Comparison of ENCODE assay signal across 7 mouse cellular contexts in the genomic region with DNA sequence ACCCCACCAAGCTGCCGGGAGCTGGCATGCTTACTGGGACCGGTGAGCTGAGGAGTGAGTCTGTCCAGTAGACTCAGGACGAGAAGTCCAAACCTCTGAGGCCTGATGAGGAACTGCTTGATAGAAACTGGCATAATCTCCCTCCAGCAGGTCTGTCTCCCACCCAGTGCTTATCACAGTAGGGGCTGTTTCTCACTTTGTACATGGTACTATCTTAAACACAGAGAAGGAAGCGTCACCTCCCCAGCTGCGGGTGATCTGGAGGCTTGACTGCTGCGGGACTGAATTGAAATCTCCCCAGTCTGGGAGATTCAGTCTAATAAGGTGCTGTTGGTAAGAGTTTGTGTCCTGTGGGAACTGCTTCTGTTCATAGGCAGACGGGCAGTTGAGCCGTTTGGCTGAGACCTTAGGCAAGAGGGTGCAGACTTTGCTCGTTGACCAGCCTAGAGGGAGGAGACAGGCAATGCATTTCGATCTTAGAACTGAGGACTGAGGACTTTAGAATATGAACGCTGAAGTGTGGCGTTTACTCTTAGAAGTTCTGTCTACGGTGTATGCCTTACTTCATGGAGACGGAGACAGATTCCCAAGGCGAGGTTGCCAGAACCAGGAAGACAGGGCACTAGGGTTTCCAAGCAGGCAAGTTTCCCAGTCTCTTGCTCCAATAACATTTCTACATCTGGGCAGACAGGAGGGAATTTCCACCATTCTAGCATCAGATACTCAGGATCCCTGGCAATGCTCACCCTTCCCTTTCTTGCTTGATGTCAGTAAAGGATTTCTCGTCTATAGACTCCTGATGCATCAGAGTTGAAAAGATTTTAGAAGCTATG.
DNase-seq lines count a peak whose midpoint lies in the region; ATAC-seq and TF ChIP-seq lines count a peak whose summit lies in the region.

No protein-coding gene starts in this region.

- no peaks in the 10 kb centered on the region for H3K36me3 ChIP-seq in thymus, adult 2 months (ENCODE audit: control insufficient read depth, insufficient read depth, low read length)
- H3K36me3 ChIP-seq in limb, embryonic 12.5 days: no peaks in the 10 kb centered on the region
- H3K36me3 ChIP-seq in stomach, embryonic 14.5 days (ENCODE audit: control insufficient read depth, insufficient read depth, low read length): no peaks in the 10 kb centered on the region
- no peaks in the 10 kb centered on the region for H3K36me3 ChIP-seq in forebrain, embryonic 11.5 days (ENCODE audit: control insufficient read depth, insufficient read depth, low read length)

- ATAC-seq in erythroid progenitor cell, adult 5-6 weeks (replicated peaks; ENCODE audit: low FRiP score, poor library complexity, severe bottlenecking): peak; percentile 77
- no peak for ATAC-seq in limb, embryonic 12.5 days (ENCODE audit: insufficient number of reproducible peaks, insufficient read depth, low FRiP score, low TSS enrichment, low read depth)
- peak; percentile 70; the same call in 1 of the 2 replicates for ATAC-seq in stomach, embryonic 14.5 days (ENCODE audit: insufficient number of reproducible peaks, insufficient read depth, low FRiP score, low read depth)
- ATAC-seq in forebrain, embryonic 11.5 days (replicated peaks; ENCODE audit: low FRiP score): no peak
- ATAC-seq in activated CD4-positive, CD25-positive, alpha-beta regulatory T cell, adult 4 months: no peak

- no peak for TF ChIP-seq CTCF in thymus, adult 2 months (IDR thresholded peaks at IDR 0.05; ENCODE audit: borderline replicate concordance, control insufficient read depth, extremely low read depth, insufficient read depth, low read length, poor library complexity)

- H3K27ac ChIP-seq in thymus, adult 2 months (ENCODE audit: control insufficient read depth, insufficient read depth, low read length): peak overlapping the region; percentile 62
- peak overlapping the region; percentile 70 for H3K27ac ChIP-seq in limb, embryonic 12.5 days
- H3K27ac ChIP-seq in stomach, embryonic 14.5 days (ENCODE audit: low read length): peak overlapping the region; percentile 62; the same call in 1 of the 2 replicates
- H3K27ac ChIP-seq in forebrain, embryonic 11.5 days (ENCODE audit: low read depth, low read length): no peak overlapping the region

- peaks cover 25% of the 10 kb centered on the region for H3K4me1 ChIP-seq in thymus, adult 2 months (replicated peaks; ENCODE audit: control insufficient read depth, insufficient read depth, low read length)
- H3K4me1 ChIP-seq in limb, embryonic 12.5 days (replicated peaks): peaks cover 12% of the 10 kb centered on the region
- peaks cover 9% of the 10 kb centered on the region; the same call in 1 of the 2 replicates for H3K4me1 ChIP-seq in stomach, embryonic 14.5 days (ENCODE audit: control insufficient read depth, insufficient read depth, low read length)
- H3K4me1 ChIP-seq in forebrain, embryonic 11.5 days (replicated peaks; ENCODE audit: control insufficient read depth, insufficient read depth, low read length): no peaks in the 10 kb centered on the region

- peak; percentile 29 for DNase-seq in thymus, adult 2 months
- no peak for DNase-seq in thymus, adult 18-20 months
- DNase-seq in forebrain, embryonic 11.5 days (ENCODE audit: low spot score): no peak

- H3K27me3 ChIP-seq in thymus, adult 2 months (ENCODE audit: control insufficient read depth, insufficient read depth, low read length): no peaks in the 10 kb centered on the region
- H3K27me3 ChIP-seq in limb, embryonic 12.5 days: no peaks in the 10 kb centered on the region
- H3K27me3 ChIP-seq in stomach, embryonic 14.5 days (ENCODE audit: control insufficient read depth, insufficient read depth, low read length): no peaks in the 10 kb centered on the region
- H3K27me3 ChIP-seq in forebrain, embryonic 11.5 days (ENCODE audit: control insufficient read depth, insufficient read depth, low read length): no peaks in the 10 kb centered on the region

- no peak for TF ChIP-seq POLR2A in thymus, adult 2 months (IDR thresholded peaks at IDR 0.05; ENCODE audit: control insufficient read depth, extremely low read depth, insufficient read depth, low read length, poor library complexity)

- 38% methylated on average over 16 of the region's 16 CpGs for WGBS in thymus, adult 2 months
- 78% methylated on average over 16 of the region's 16 CpGs for WGBS in limb, embryonic 12.5 days
- 72% methylated on average over 16 of the region's 16 CpGs for WGBS in stomach, embryonic 14.5 days
- whole genome bisulfite sequencing in forebrain, embryonic 11.5 days: 83% methylated on average over 16 of the region's 16 CpGs

- H3K9ac ChIP-seq in limb, embryonic 12.5 days (replicated peaks): no peak overlapping the region
- H3K9ac ChIP-seq in stomach, embryonic 14.5 days (replicated peaks; ENCODE audit: low read depth, low read length): no peak overlapping the region
- H3K9ac ChIP-seq in forebrain, embryonic 11.5 days (ENCODE audit: low read length): no peak overlapping the region

- H3K4me3 ChIP-seq in thymus, adult 2 months (ENCODE audit: control insufficient read depth, insufficient read depth, low read length): no peak overlapping the region
- no peak overlapping the region for H3K4me3 ChIP-seq in limb, embryonic 12.5 days (replicated peaks)
- H3K4me3 ChIP-seq in stomach, embryonic 14.5 days (ENCODE audit: low read depth, low read length): no peak overlapping the region
- H3K4me3 ChIP-seq in forebrain, embryonic 11.5 days (ENCODE audit: low read depth, low read length): no peak overlapping the region

- H3K9me3 ChIP-seq in limb, embryonic 12.5 days: no peaks in the 10 kb centered on the region
- H3K9me3 ChIP-seq in stomach, embryonic 14.5 days (ENCODE audit: control insufficient read depth, low read depth, low read length): no peaks in the 10 kb centered on the region
- H3K9me3 ChIP-seq in forebrain, embryonic 11.5 days (ENCODE audit: control insufficient read depth, low read length): no peaks in the 10 kb centered on the region

- peak overlapping the region; percentile 20 for H3K4me2 ChIP-seq in limb, embryonic 12.5 days
- no peak overlapping the region for H3K4me2 ChIP-seq in stomach, embryonic 14.5 days (replicated peaks; ENCODE audit: low read depth, low read length)
- no peak overlapping the region for H3K4me2 ChIP-seq in forebrain, embryonic 11.5 days (ENCODE audit: low read depth, low read length, severe bottlenecking)

Comparison
In these comparisons a context has a peak if more than half of its experiments do, and no peak if none do; other contexts are left out.
1. ATAC-seq: peak in erythroid progenitor cell, adult 5-6 weeks (single experiment) and stomach, embryonic 14.5 days (single experiment); none in limb, embryonic 12.5 days (single experiment), forebrain, embryonic 11.5 days (single experiment) and activated CD4-positive, CD25-positive, alpha-beta regulatory T cell, adult 4 months (single experiment).